ENCODE assay signal across 27 mouse cellular contexts in the genomic region with DNA sequence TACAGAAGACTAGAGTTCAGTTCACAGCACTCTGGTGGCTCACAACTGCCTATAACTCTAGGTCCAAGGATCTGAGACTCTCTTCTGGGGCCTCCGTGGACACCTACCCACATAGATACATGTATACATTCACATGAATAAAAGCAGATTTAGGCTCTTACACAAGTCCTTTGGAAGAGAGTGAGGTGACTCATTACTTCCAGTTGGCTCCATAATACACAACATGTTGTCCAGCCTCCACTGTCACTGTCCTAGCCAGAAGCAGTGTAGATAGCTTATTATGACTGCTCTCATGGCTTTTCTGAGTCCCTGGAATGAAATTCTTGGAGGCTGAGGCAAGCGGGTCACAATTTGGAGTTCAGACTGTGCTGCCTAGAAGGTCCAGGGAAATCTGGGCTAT.
"Had no signal": no experiment of that assay in that cellular context is flagged by ENCODE, and none has a peak within 500 bp of the region (broad histone marks: within the 10 kb centered on the region; RNA-seq: fewer than 3 reads in every experiment).

No protein-coding gene starts in this region.

- H3K36me3 ChIP-seq: heart, embryonic 13.5 days; heart, embryonic 15.5 days; hindbrain, embryonic 13.5 days; hindbrain, embryonic 15.5 days; kidney, embryonic 15.5 days; limb, embryonic 13.5 days; limb, embryonic 15.5 days; liver, embryonic 12.5 days had no signal

- H3K9me3 ChIP-seq: hindbrain, embryonic 13.5 days; hindbrain, embryonic 15.5 days; kidney, embryonic 15.5 days; limb, embryonic 13.5 days; limb, embryonic 15.5 days had no signal

- H3K27me3 ChIP-seq: heart, embryonic 13.5 days; heart, embryonic 15.5 days; hindbrain, embryonic 13.5 days; hindbrain, embryonic 15.5 days; kidney, embryonic 15.5 days; limb, embryonic 13.5 days; limb, embryonic 15.5 days; liver, embryonic 12.5 days had no signal

- H3K4me3 ChIP-seq: heart, adult 2 months; heart, embryonic 13.5 days; heart, embryonic 15.5 days; hindbrain, embryonic 13.5 days; hindbrain, embryonic 15.5 days; kidney, embryonic 15.5 days; limb, embryonic 13.5 days; limb, embryonic 15.5 days; liver, embryonic 12.5 days had no signal

- H3K27ac ChIP-seq: heart, adult 2 months; heart, embryonic 13.5 days; heart, embryonic 15.5 days; hindbrain, embryonic 13.5 days; hindbrain, embryonic 15.5 days; hindbrain, postnatal 0 days; kidney, embryonic 15.5 days; kidney, postnatal 0 days; limb, embryonic 13.5 days; limb, embryonic 15.5 days; liver, embryonic 12.5 days; liver, embryonic 14.5 days had no signal

- ATAC-seq: hindbrain, postnatal 0 days; intestine, embryonic 16.5 days; liver, embryonic 12.5 days had no signal

- H3K4me2 ChIP-seq: heart, embryonic 11.5 days; heart, embryonic 13.5 days; heart, embryonic 15.5 days; hindbrain, embryonic 13.5 days; hindbrain, embryonic 15.5 days; kidney, embryonic 15.5 days; limb, embryonic 13.5 days; limb, embryonic 15.5 days; liver, embryonic 12.5 days had no signal

- H3K9ac ChIP-seq: heart, embryonic 13.5 days; heart, embryonic 15.5 days; hindbrain, embryonic 13.5 days; hindbrain, embryonic 15.5 days; kidney, embryonic 15.5 days; limb, embryonic 13.5 days; limb, embryonic 15.5 days; liver, embryonic 12.5 days; liver, embryonic 14.5 days had no signal

- DNase-seq: gastrocnemius, postnatal 14 days; gastrocnemius, postnatal 36 days; heart, adult 11 months; heart, adult 2 months; heart, postnatal 14 days; heart, postnatal 36 days; kidney, adult 11 months; kidney, adult 2 months; kidney, adult 9 months; kidney, postnatal 14 days; kidney, postnatal 36 days; layer of hippocampus, adult 9-11 months; layer of hippocampus, postnatal 36 days; left cerebral cortex, postnatal 4 days had no signal

- H3K4me1 ChIP-seq: heart, embryonic 13.5 days; heart, embryonic 15.5 days; hindbrain, embryonic 13.5 days; hindbrain, embryonic 15.5 days; kidney, embryonic 15.5 days; limb, embryonic 13.5 days; limb, embryonic 15.5 days; liver, embryonic 12.5 days had no signal
